Mouse (Mus musculus): Measurements from ENCODE around the gene Syngr2.
"Not testable (repeated sequence)": the region's sequence is repeated elsewhere in the genome, so short reads cannot be mapped to it uniquely, and the experiment has no call there.

Syngr2 gene

DNA sequence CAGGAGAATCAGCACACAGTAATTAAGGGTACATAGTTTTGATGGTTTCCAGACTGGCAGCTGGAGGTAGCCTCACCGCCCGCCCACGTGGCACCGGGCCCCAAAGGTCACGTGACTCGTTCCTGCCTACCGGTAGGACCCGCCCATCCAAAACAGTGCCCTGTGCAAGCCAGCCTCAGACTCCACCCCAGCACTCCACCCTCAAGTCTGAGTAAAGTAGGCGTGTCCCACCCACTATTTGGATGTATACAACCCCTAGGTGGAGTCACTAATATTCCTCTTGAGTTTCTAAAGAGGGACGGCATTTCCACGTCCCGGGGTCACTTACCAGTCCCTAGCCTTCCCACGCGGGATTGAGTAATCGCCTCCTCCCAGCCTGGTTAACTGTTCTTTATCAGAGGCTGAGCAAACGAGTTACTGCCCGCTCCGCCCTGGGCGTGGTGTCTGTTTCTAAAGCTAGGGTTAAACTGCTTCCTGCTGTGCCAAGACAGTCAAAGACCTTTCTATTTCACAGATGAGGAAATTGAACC lies 28.8 kb upstream of the Syngr2 start:
- DNase-seq (ENCODE audit: low read depth, low spot score), result peak; percentile 97

DNA sequence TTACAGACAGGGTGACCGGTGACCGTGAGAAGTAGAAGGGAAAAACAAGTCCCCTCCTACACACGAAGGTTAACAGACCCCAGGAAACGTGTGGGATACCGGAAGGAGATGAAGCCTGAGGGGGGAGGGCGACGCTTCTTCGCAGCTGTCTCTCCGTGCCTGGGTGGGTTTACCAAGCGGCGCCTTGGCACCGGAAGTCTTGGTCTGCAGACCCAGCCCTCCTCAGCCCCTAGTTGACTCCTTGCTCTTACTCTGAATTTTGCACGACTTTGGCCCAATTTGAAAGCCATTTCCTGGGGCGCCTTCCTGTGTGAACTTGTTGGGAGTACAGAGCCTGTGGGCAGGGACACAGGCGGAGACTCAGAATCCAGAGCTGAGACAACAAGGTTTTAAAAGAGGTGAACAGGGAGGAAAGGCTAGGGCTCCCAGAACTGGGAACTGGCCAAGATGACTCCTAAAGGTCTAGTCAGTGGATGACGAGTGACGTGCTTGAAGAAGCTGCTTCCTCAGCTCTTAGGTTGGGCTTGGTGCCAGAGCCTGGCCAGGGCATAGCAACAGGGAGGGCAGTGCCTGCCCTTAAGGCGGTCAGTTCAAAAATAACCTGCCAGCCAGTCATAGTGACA lies 28.2 kb upstream of the Syngr2 start:
- peak; percentile 76 for DNase-seq (ENCODE audit: low read depth, low spot score)

DNA sequence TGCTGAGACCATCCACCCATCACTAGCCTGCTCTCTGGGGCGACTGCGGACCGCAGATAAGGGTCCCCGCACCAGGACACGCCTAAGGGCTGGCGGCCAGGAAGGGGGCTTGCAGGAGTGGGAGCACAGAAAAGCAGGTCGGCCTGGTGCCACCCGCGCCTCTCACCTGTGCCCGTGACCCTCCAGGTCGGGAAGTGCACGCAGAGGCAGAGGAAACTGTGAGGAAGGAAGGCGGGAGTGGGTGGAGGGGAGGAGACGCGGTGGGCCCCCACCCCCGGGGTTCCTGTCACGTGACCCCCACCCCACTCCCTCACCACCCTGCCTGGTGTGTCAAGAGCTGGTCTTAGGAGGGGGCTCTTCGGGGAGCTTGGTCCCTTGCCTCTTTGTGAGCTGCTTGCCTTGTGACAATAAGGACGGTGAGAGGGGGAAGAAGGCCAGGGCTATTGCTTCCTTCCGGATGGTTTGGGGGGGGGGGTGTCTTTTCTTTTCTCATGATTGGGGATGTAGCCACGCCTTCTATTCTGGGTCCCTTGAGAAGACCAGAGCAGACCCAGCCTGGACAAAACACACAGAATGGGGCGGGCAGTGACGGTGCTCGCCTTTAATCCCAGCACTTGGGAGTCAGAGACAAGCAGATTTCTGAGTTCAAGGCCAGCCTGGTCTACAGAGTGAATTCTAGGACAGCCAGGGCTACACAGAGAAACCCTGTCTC lies 27.3 kb upstream of the Syngr2 start, which contains the start of the genes Tmc8 and Tmc6:
Tmc8 (plus strand) TSS at position 84 of the 712 bp plus-strand sequence.
Tmc6 (minus strand) TSS at position 206 of the 712 bp plus-strand sequence.
- DNase-seq (ENCODE audit: low read depth, low spot score), result peak; percentile 35

DNA sequence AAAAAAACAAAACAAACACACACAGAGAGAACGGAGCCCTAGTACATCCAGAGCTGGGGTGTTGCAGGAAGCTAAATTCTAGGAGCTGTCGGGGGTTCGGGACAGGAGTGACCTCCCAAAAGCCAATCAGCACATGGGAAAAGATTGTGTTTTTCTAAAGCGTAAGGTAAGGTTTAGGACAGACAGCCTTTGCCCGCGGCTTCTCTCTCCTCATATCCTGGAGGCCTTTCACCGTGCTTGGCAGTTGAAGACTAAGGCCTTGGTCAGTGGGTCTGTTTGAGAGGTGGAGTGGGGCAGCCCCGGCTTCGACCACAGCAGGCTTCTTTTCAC lies 26.8 kb upstream of the Syngr2 start:
- no peak for DNase-seq (ENCODE audit: low read depth, low spot score)

DNA sequence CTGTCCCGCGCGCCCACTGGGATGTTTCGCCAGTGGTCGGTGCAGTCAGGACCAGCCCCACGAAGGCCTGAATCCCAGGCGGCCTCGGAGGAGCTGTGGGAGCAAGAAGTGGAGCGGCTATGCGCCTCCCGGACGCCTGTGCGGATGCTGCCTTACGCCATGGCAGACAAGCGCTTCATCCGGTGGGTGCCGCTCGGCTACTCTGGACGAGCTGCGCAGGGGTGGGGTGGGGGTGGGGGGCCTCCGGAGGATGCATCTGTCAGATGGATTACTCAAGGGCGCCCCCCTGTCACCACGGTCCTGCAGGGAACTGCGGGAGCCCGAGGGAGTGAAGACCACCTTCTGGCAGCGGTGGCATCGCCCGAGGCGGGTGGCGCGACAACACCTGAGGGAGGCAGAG lies 26.4 kb upstream of the Syngr2 start:
- peak; percentile 77 for DNase-seq (ENCODE audit: low read depth, low spot score)

DNA sequence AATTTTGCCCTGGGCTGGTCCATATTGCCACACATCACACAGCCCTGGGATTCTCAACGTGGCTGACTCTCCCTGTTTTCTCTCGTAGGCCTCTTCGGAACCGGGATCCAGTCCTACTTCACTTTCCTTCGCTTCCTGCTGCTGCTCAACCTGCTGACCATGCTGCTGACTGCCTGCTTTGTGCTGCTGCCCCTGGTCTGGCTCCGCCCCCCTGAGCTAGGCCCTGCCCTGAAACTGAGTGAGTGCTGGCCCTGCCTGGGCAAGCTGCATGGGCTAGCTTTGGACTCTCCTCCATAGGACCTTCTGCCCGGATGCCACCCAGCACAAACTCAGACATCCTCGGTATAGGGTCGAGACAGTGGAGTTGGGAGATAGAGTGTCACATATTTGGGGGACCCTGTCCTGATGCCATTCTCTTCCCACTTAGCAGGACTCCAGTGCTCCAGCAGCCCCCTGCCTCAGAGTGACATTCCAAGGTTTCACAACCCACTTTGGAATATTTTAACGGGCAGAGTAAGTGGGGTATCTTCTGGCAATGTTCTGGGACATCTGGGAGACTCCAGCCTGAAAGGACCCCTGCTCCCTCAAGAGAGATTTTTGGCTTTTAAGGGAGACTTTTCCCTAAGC lies 25.7 kb upstream of the Syngr2 start:
- no peak for DNase-seq (ENCODE audit: low read depth, low spot score)

DNA sequence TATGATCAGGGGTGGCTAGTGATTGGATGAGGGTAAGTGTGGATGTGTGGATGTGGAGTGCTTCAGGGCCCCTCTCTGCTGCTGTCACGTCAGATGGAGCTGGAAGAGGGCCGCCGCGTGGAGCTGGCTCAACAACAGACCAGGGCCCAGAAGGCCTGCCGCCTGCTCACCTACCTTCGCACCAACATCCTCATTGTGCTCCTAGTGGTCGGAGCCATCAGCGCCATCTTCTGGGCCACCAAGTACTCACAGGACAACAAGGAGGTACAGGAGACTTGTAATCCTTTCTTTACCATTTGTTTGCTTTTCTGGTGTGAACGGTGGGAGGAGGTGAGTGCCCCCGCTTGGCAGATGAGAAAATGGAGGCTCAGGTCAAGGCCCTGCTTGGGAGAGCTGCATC lies 23.2 kb upstream of the Syngr2 start:
- peak; percentile 90 for DNase-seq (ENCODE audit: low read depth, low spot score)

DNA sequence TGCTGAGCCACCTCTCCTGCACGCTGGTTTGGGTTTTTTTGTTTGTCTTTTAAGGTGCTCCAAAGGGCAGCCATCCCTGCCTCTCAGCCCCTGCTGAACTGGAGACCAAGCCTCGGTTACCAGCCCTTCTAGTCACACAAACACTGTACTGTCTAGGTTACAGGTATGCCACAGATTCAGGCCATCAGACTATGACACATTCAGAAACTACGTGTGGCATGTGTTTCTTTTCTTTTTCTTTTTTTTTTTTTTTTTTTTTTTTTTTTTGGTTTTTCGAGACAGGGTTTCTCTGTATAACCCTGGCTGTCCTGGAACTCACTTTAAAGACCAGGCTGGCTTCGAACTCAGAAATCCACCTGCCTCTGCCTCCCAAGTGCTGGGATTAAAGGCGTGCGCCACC lies 21.0 kb upstream of the Syngr2 start:
- not testable (repeated sequence) for DNase-seq (ENCODE audit: low read depth, low spot score)

DNA sequence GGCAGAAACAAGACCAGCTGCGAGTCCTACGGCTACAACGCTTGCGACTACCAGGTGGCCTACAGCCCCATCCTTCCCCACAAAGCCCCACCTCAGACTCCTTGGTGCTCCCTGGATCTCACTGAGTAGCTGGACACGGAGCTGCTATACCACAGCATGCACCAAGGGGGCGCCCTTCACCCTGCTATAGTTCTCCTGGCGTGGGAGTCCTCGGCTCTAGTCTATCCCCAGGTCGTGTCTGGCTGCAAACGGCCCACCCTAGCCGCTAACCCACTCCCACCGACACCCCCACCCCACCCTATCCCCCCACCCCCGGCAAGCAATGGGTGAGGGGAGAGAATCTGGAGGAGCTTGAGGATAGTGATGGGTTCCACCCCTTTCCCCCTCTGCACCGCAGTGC lies 19.2 kb upstream of the Syngr2 start:
- peak; percentile 79 for DNase-seq (ENCODE audit: low read depth, low spot score)

DNA sequence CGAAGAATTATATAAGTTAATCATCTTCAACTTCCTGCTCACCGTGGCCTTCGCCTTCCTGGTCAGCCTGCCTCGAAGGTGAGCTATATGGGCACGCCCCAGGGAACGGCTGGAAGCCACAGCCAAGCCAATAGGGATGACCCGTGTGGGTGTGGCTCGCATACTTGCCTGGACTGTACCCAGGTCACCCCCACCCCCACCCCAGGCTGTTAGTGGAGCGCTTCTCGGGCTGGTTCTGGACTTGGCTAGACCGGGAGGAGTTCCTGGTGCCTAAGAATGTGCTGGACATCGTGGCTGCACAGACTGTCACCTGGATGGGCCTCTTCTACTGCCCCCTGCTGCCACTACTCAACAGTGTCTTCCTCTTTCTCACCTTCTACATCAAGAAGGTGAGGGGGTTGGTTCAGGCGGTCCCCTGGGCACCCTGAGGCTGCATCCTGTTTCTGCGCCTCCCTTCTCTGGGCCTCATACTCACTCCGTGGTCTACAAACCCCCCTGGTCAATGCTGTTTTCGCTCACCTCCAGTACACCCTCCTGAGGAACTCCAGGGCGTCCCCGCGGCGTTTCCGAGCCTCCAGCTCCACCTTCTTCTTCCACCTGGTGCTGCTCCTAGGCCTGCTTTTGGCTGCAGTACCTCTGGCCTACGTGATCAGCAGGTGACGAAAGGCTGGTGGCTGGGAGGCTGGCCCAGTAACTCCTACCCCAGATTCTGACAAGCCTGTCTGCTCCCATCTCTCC lies 18.6 kb upstream of the Syngr2 start:
- peak; percentile 73 for DNase-seq (ENCODE audit: low read depth, low spot score)

DNA sequence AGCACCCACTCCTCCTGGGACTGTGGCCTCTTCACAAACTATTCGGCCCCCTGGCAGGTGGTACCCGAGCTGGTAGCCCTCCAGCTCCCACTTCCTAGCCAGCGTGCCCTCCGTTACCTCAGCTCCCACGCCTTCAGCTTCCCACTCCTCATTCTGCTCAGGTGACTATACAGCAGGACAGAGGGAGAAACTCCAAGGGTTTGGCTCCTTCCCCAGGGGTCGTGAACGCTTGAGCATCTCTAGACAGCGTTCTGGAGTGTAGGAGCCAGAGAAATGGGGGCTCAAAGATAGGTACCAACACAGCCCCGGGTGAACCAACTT lies 18.1 kb upstream of the Syngr2 start:
- DNase-seq (ENCODE audit: low read depth, low spot score), result no peak

DNA sequence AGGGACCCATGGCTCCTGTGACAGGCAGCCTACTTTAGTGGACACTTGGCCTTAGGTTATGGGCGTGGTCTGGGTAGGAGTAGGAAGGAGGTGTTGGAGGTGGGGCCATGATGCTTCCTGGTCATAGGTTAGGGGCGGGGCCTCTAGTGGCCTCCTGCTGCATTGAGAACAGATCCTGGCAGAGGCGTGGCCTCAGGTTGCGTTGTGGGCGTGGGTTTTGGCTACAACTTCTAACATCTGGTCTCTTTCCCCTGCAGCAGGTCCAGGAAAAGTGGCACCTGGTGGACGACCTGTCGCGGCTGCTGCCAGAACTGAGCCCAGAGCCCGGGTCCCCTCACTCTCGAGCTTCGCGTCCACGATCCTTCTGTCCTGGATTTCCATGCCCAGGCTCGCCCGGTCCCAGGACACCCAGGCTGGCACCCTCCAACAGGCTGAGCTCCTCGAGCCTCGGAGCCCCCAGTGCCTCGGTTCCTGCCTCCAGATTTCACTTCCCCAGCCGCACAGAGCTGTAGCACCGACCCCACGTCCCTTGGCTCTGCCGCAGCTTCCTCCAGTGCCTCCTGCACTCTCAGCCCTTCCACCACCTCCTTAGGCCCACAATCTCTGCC lies 17.1 kb upstream of the Syngr2 start:
- DNase-seq (ENCODE audit: low read depth, low spot score), result peak; percentile 94

DNA sequence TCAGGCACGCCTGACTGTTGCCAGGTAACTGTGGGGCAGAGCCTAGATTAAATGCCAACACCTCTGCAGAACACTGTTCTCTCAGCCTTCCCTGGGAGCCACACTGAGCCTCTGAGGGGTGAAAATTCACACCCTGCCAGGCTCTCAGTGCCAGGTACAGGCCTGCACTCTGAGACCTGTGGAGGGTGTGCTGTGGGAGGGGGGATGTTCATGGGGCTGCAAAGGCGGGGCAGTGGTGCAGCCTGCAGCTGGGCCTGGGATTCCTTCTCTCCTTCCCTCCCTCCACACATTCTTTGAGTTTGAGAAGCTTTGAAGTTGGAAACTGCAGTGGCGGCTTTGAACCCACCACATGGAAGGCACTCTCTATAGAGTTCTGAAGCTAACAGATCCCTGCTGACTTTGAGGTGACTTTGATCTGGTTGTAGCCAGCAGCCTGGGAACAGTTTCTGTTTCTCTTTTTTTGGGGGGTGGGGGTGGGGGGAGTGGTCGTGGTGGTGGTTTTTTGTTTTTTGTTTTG lies 15.4 kb upstream of the Syngr2 start:
- no peak for DNase-seq (ENCODE audit: low read depth, low spot score)

DNA sequence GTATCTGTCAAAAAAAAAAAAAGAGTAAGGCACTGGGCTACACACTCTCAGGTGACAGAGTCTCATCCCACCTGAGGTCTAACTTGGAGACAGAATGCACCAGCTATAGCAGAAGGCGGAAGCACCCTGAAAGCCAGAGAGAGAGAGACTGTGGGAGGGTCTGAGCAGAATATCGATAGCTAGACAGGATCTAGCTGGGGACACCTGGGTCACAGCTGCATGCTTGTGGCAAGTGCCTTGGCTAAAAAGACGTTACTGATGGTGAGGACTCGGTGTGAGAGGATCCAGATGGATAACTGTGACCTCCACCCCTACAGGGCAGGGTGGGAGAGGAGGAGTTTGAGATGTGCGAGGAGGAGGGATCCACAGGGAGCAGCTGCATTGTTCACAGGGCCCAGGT lies 12.5 kb upstream of the Syngr2 start:
- DNase-seq (ENCODE audit: low read depth, low spot score), result no peak

DNA sequence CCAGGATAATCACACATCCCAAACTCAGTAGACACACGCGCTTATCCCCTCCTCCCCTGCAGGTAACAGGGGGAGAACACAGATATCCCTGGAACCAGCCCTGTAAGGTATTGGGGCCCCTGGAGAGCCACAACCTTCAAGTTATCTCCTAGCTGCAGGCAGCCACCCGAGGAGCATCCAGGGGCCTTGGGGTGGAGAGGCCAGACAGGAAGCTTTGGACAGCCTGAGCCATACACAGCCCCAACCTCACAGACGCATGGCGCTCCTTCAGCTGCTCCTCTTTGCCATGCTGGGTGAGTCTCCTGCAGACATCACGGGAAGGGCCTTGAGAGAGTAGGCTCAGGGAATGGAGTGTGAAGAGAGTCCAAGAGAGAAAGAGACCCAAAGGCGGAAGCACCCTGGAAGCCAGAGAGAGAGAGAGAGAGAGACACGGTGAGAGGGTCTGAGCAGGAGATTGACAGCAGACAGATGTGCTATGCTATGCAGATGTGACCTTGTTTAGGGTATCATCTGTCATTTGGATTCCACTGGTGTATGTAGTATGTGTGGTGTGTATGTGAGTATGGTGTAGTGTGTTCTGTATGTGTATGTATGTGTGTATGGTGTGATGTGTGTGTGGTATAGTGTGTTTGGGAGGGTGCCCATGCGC lies 11.8 kb upstream of the Syngr2 start, which contains the start of gene 6030468B19Rik:
6030468B19Rik (plus strand) TSS at position 150 of the 649 bp plus-strand sequence.
- no peak for DNase-seq (ENCODE audit: low read depth, low spot score)

DNA sequence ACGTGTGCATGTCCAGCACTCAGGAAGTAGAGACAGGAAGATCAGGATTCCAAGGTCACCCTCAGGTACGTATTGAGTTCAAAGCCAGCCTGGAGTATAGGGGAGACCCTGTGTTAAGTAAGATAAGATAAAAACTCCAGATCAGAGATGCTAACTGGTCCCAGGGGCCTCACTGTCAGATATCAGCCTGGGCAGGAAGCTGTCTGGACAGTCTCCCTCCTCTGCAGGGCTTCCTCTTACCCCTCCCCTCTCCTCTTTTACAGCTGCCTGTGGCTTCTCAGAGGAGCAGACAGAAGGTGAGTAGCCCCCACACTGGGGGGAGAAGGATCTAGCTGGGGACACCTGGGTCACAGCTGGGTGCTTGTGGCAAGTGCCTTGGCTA lies 11.3 kb upstream of the Syngr2 start:
- DNase-seq (ENCODE audit: low read depth, low spot score), result no peak

DNA sequence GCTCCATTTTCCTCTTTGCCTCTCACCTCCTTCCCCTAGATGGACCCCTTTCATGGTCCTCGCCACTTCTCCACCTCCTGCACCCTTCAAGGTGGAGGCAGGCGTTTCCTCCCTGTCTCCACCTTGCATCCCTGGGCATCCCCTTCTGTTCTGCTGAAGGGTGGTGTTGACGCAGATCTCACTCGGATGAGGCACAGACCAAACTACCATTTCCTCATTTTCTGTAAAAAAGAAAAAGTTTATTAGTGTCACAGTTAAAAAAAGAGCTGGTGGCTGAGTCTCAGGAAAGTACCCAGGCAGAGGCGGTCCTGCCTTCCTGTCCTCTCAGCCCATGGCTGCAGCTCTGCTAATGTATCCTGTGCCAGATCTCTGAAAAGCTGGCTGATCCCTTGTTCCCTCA lies 10.3 kb upstream of the Syngr2 start:
- DNase-seq (ENCODE audit: low read depth, low spot score), result no peak

DNA sequence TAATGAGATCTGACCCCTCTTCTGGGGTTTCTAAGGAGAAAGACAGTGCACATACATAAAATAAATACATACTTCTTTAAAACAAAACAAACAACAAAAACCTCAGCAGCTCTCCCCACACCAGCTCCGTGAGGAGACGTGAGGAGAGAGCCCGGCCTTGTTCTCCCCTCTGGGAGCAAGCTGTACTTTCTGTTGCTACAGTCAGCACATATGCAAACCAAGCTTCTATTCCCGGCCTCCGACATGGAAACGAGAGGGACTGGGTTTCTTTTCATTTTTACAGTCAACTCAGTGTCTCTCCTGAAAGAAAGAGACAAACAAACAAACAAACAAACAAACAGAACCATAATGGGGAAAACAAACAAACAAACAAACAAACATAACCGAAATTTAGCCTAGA lies 9.4 kb upstream of the Syngr2 start:
- DNase-seq (ENCODE audit: low read depth, low spot score), result no peak

DNA sequence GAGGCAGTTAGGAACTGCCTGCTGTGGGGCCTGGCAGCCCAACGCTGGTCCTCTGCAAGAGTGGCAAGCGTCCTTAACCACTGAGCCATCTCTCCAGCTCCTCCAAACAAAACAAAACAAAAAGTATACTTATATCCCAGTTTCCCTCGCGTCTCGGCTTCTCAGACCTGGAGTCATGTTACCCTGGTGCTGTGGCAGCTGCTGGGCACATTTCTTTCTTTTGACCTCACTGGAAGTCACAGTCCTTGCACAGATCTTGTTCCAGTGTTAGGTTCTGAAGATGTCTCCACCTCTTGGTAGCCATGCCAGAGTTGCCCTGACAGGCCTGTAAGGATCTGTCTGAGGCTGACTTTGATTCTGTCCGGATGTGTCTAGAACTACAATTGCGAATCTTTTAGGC lies 7.8 kb upstream of the Syngr2 start:
- DNase-seq (ENCODE audit: low read depth, low spot score), result no peak

DNA sequence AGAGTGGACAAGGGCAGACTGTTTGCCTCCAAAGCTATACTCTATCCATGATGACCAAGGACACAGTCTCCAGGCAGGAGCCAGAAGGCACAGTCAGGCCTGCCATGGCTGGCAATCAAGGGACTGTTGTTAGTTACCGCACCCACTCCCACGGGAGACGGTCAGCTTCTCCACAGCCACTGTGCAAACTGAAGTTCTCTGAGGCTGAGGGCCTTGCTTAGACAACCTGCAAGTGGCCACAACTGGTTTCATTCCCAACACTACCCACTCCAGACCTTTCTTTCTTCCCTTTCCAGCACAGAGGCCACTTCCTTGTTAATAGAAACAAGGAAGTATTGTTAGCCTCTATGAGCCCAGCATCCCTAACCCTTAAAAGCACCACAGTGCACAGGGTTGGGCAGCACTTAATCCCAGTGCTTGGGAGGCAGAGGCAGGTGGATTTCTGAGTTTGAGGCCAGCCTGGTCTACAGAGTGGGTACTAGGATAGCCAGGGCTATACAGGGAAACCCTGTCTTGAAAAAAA lies 6.2 kb upstream of the Syngr2 start:
- no peak for DNase-seq (ENCODE audit: low read depth, low spot score)

DNA sequence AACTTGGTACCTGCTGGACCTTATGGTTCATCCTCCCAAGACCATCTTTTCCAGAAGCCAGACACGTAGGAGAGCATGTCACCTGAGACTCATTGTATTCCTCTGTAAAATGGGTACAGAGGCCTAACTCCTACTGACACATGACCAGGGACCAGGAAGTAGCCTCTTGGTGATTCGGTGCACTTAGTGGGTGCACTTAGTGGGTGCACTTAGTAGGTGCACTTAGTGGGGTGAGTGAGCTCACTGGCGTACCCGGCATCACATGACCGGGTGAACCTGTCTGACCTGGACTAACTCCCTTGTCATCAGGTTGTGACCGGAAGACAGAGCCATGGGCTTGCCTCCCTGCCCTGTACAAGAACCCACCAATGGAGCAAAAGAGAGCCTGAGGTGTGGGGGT lies 2.7 kb upstream of the Syngr2 start:
- DNase-seq (ENCODE audit: low read depth, low spot score), result no peak
